Mouse (Mus musculus): ENCODE measurements around the gene Zbtb38.

Zbtb38 gene

GRCm38 (mm10) chr9:96687591-96688186 is 64.9 kb downstream of the Zbtb38 start:
- CTCF ChIA-PET: interaction anchor here in 1 of 4 experiments (1.3 kb wide), 1 partner anchor 38 kb away, joined by 4 read pairs; no protein-coding TSS in a partner anchor
- POLR2A ChIA-PET: interaction anchor here in 2 of 4 experiments (0.9 to 1.8 kb wide), 5 partner anchors 9 to 24 kb away, joined by 3 to 7 read pairs (median 3); no protein-coding TSS in a partner anchor

GRCm38 (mm10) chr9:96685600-96686084 is 67.0 kb downstream of the Zbtb38 start:
- CTCF ChIA-PET: interaction anchor here in 3 of 4 experiments (0.7 to 2.0 kb wide), 5 partner anchors 10 to 1000 kb away, joined by 3 to 13 read pairs (median 4); no protein-coding TSS in a partner anchor
- POLR2A ChIA-PET: interaction anchor here in 3 of 4 experiments (0.5 to 2.1 kb wide), 9 partner anchors 9 to 82 kb away, joined by 3 to 8 read pairs (median 4); no protein-coding TSS in a partner anchor

- ChIA-PET CTCF (interaction anchor here in 3 of 4 experiments (0.7 to 2.0 kb wide), 5 partner anchors 9 to 1000 kb away, joined by 3 to 13 read pairs (median 4); no protein-coding TSS in a partner anchor), POLR2A (interaction anchor here in 3 of 4 experiments (0.6 to 2.1 kb wide), 10 partner anchors 8 to 72 kb away, joined by 3 to 8 read pairs (median 4); no protein-coding TSS in a partner anchor)
These were observed 67.6 kb downstream of the Zbtb38 start for GRCm38 (mm10) chr9:96684866-96685599.

GRCm38 (mm10) chr9:96684165-96684792 is 68.4 kb downstream of the Zbtb38 start:
- CTCF ChIA-PET: interaction anchor here in 1 of 4 experiments (1.3 to 2.0 kb wide), 2 partner anchors 9 to 15 kb away, joined by 4 to 7 read pairs; no protein-coding TSS in a partner anchor
- POLR2A ChIA-PET: interaction anchor here in 2 of 4 experiments (1.4 to 2.1 kb wide), 4 partner anchors 9 to 30 kb away, joined by 4 to 8 read pairs (median 7); no protein-coding TSS in a partner anchor

GRCm38 (mm10) chr9:96678611-96679010 is 74.0 kb downstream of the Zbtb38 start:
- CTCF ChIA-PET: interaction anchor here (0.7 to 1.8 kb wide), 5 partner anchors 9 to 161 kb away, joined by 3 to 7 read pairs (median 4); no protein-coding TSS in a partner anchor
- POLR2A ChIA-PET: interaction anchor here in 3 of 4 experiments (0.8 to 1.8 kb wide), 5 partner anchors 9 to 94 kb away, joined by 3 to 9 read pairs (median 3); no protein-coding TSS in a partner anchor

- POLR2A ChIA-PET: interaction anchor here in 2 of 4 experiments (0.8 to 1.8 kb wide), 4 partner anchors 8 to 51 kb away, joined by 3 to 9 read pairs (median 4); no protein-coding TSS in a partner anchor
- CTCF ChIA-PET: interaction anchor here (0.6 to 1.8 kb wide), 6 partner anchors 8 to 168 kb away, joined by 3 to 7 read pairs (median 4); partner anchors contain the start of gene Zbtb38 (in 1 of the 4)
These were observed 74.9 kb downstream of the Zbtb38 start for GRCm38 (mm10) chr9:96677711-96678110.

- POLR2A ChIA-PET: interaction anchor here in 2 of 4 experiments (1.4 to 2.4 kb wide), 3 partner anchors 8 to 12 kb away, joined by 3 to 7 read pairs (median 4); no protein-coding TSS in a partner anchor
- CTCF ChIA-PET: interaction anchor here in 1 of 4 experiments (1.5 to 1.8 kb wide), 3 partner anchors 8 to 75 kb away, joined by 6 to 7 read pairs (median 7); no protein-coding TSS in a partner anchor
These were observed 76.0 kb downstream of the Zbtb38 start for GRCm38 (mm10) chr9:96676671-96677070.

- CTCF ChIA-PET: interaction anchor here in 2 of 4 experiments (0.7 to 1.9 kb wide), 17 partner anchors 9 to 213 kb away, joined by 3 to 8 read pairs (median 4); no protein-coding TSS in a partner anchor
- POLR2A ChIA-PET: interaction anchor here in 3 of 4 experiments (0.6 to 2.4 kb wide), 16 partner anchors 9 to 573 kb away, joined by 3 to 7 read pairs (median 3); no protein-coding TSS in a partner anchor
These were observed 76.6 kb downstream of the Zbtb38 start for GRCm38 (mm10) chr9:96675763-96676640.

- POLR2A ChIA-PET: interaction anchor here in 3 of 4 experiments (0.9 to 2.4 kb wide), 14 partner anchors 10 to 214 kb away, joined by 3 to 7 read pairs (median 3); no protein-coding TSS in a partner anchor
These were observed 77.4 kb downstream of the Zbtb38 start for GRCm38 (mm10) chr9:96675071-96675762.

GRCm38 (mm10) chr9:96674301-96674700 is 78.3 kb downstream of the Zbtb38 start:
- ChIA-PET CTCF (interaction anchor here in 1 of 4 experiments (1.9 kb wide), 1 partner anchor 155 kb away, joined by 5 read pairs; no protein-coding TSS in a partner anchor), POLR2A (interaction anchor here in 1 of 4 experiments (2.4 kb wide), 1 partner anchor 11 kb away, joined by 7 read pairs; no protein-coding TSS in a partner anchor)

More at GRCm38 (mm10) chr9:96675071-96675762, 77.4 kb downstream of the Zbtb38 start:
- CTCF ChIA-PET: interaction anchor here in 2 of 4 experiments (0.7 to 1.9 kb wide), 18 partner anchors 10 to 214 kb away, joined by 3 to 8 read pairs (median 4); no protein-coding TSS in a partner anchor

GRCm38 (mm10) chr9:96672466-96672865 is 80.2 kb downstream of the Zbtb38 start:
- ChIA-PET CTCF (no interaction called here), POLR2A (no interaction called here)

- CTCF ChIA-PET: interaction anchor here in 2 of 4 experiments (0.6 to 3.8 kb wide), 4 partner anchors 14 to 147 kb away, joined by 3 to 41 read pairs (median 25); no protein-coding TSS in a partner anchor
- POLR2A ChIA-PET: interaction anchor here in 2 of 4 experiments (1.9 to 3.0 kb wide), 4 partner anchors 11 to 531 kb away, joined by 5 to 11 read pairs (median 6); no protein-coding TSS in a partner anchor
These were observed 81.4 kb downstream of the Zbtb38 start for GRCm38 (mm10) chr9:96671249-96671648.

- ChIA-PET POLR2A (interaction anchor here (0.6 to 3.0 kb wide), 40 partner anchors 9 to 715 kb away, joined by 3 to 11 read pairs (median 4); partner anchors contain the start of genes Gk5 (in 1 of the 4) and Zbtb38 (in 1 of the 4)), CTCF (interaction anchor here (0.5 to 3.8 kb wide), 104 partner anchors 8 to 654 kb away, joined by 3 to 41 read pairs (median 4); partner anchors contain the start of genes Gk5 (in 1 of the 4) and Zbtb38 (in 1 of the 4))
These were observed 82.8 kb downstream of the Zbtb38 start for GRCm38 (mm10) chr9:96669877-96670276.

GRCm38 (mm10) chr9:96668628-96669027 is 84.0 kb downstream of the Zbtb38 start:
- POLR2A ChIA-PET: interaction anchor here in 2 of 4 experiments (0.6 to 3.0 kb wide), 6 partner anchors 9 to 150 kb away, joined by 3 to 11 read pairs (median 4); no protein-coding TSS in a partner anchor
- CTCF ChIA-PET: interaction anchor here (0.5 to 3.8 kb wide), 21 partner anchors 9 to 292 kb away, joined by 3 to 41 read pairs (median 6); no protein-coding TSS in a partner anchor

- POLR2A ChIA-PET: interaction anchor here in 2 of 4 experiments (0.7 to 0.9 kb wide), 2 partner anchors 114 to 249 kb away, joined by 3 to 8 read pairs; no protein-coding TSS in a partner anchor
- CTCF ChIA-PET: interaction anchor here in 2 of 4 experiments (0.5 to 2.2 kb wide), 4 partner anchors 9 to 60 kb away, joined by 4 to 10 read pairs (median 5); no protein-coding TSS in a partner anchor
These were observed 92.0 kb downstream of the Zbtb38 start for GRCm38 (mm10) chr9:96660510-96661244.

Data from embryonic stem cell, embryonic (primary cell).